Mouse (Mus musculus): ENCODE results near the gene Rps6ka4.

Rps6ka4 gene

GRCm38 (mm10) chr19:6840475-6841291 is at the start of gene Rps6ka4:
Rps6ka4 (minus strand) TSS chr19:6840636.
- DNase-seq (ENCODE audit: low read depth, low spot score) = no peak

GRCm38 (mm10) chr19:6877965-6878364 is 37.5 kb upstream of the Rps6ka4 start:
- no peak for DNase-seq (ENCODE audit: low read depth, low spot score)

GRCm38 (mm10) chr19:6876799-6877198 is 36.4 kb upstream of the Rps6ka4 start:
- no peak for DNase-seq (ENCODE audit: low read depth, low spot score)

- peak; percentile 27 for DNase-seq (ENCODE audit: low read depth, low spot score)
Observed at GRCm38 (mm10) chr19:6875834-6876233, 35.4 kb upstream of the Rps6ka4 start.

GRCm38 (mm10) chr19:6874257-6874656 is 33.8 kb upstream of the Rps6ka4 start:
- DNase-seq (ENCODE audit: low read depth, low spot score) = no peak

- DNase-seq (ENCODE audit: low read depth, low spot score) = no peak
Observed at GRCm38 (mm10) chr19:6872701-6873100, 32.3 kb upstream of the Rps6ka4 start.

- no peak for DNase-seq (ENCODE audit: low read depth, low spot score)
Observed at GRCm38 (mm10) chr19:6871574-6872271, 31.3 kb upstream of the Rps6ka4 start.

- no peak for DNase-seq (ENCODE audit: low read depth, low spot score)
Observed at GRCm38 (mm10) chr19:6869355-6869754, 28.9 kb upstream of the Rps6ka4 start.

- DNase-seq (ENCODE audit: low read depth, low spot score) = no peak
Observed at GRCm38 (mm10) chr19:6861451-6861850, 21.0 kb upstream of the Rps6ka4 start.

GRCm38 (mm10) chr19:6860706-6861105 is 20.3 kb upstream of the Rps6ka4 start:
- no peak for DNase-seq (ENCODE audit: low read depth, low spot score)

GRCm38 (mm10) chr19:6859971-6860370 is 19.5 kb upstream of the Rps6ka4 start:
- no peak for DNase-seq (ENCODE audit: low read depth, low spot score)

- DNase-seq (ENCODE audit: low read depth, low spot score) = no peak
Observed at GRCm38 (mm10) chr19:6859032-6859651, 18.7 kb upstream of the Rps6ka4 start.

- no peak for DNase-seq (ENCODE audit: low read depth, low spot score)
Observed at GRCm38 (mm10) chr19:6858031-6858430, 17.6 kb upstream of the Rps6ka4 start, which contains the start of gene Ccdc88b. Ccdc88b (minus strand) TSS chr19:6858211.

- DNase-seq (ENCODE audit: low read depth, low spot score) = no peak
Observed at GRCm38 (mm10) chr19:6857391-6858005, 17.1 kb upstream of the Rps6ka4 start.

GRCm38 (mm10) chr19:6857003-6857360 is 16.5 kb upstream of the Rps6ka4 start:
- DNase-seq (ENCODE audit: low read depth, low spot score) = no peak

GRCm38 (mm10) chr19:6856281-6857002 is 16.0 kb upstream of the Rps6ka4 start:
- peak; percentile 45 for DNase-seq (ENCODE audit: low read depth, low spot score)

- no peak for DNase-seq (ENCODE audit: low read depth, low spot score)
Observed at GRCm38 (mm10) chr19:6855225-6856031, 15.0 kb upstream of the Rps6ka4 start.

GRCm38 (mm10) chr19:6854658-6855057 is 14.2 kb upstream of the Rps6ka4 start:
- no peak for DNase-seq (ENCODE audit: low read depth, low spot score)

- DNase-seq (ENCODE audit: low read depth, low spot score) = no peak
Observed at GRCm38 (mm10) chr19:6853903-6854302, 13.5 kb upstream of the Rps6ka4 start.
